Mouse (Mus musculus) adrenal gland, postnatal 14 days (tissue): ENCODE data around the gene Cyb561a3. TPM values are rescaled to one million over a fixed set of nuclear protein-coding genes. Genes with fewer than 3 reads are reported as not detected.

Experiments used
- total RNA-seq: library from RNA; stranded (reverse); gene quantifications from 2 replicates; pipeline ENCODE4 v1.2.3, GENCODE M21; 2021

The Cyb561a3 gene
- total RNA-seq, 1 experiment from 2014 or later = 19.0 TPM

Other genes with a start within 250 kb of the Cyb561a3 start
- gene Syt7, start 188.1 kb upstream of the Cyb561a3 start, total RNA-seq = 23.9 and 24.1 TPM in 2 replicates
- gene Lrrc10b, start 119.7 kb upstream of the Cyb561a3 start, total RNA-seq = 3.9 and 5.8 TPM in 2 replicates
- 0.53 and 0.63 TPM in 2 replicates for gene Ppp1r32, start 94.2 kb upstream of the Cyb561a3 start, total RNA-seq
- gene Cpsf7, start 51.9 kb upstream of the Cyb561a3 start, total RNA-seq = 52.9 and 67.6 TPM in 2 replicates
- 49.9 and 55.7 TPM in 2 replicates for gene Sdhaf2, start 51.0 kb upstream of the Cyb561a3 start, total RNA-seq
- gene Tmem216, start 20.9 kb upstream of the Cyb561a3 start, total RNA-seq = 12.1 and 12.8 TPM in 2 replicates
- 9.2 and 11.2 TPM in 2 replicates for gene Tmem138, start 190 bp downstream of the Cyb561a3 start, total RNA-seq
- 253 and 279 TPM in 2 replicates for gene Ddb1, start 28.2 kb downstream of the Cyb561a3 start, total RNA-seq
- 20.1 and 29.6 TPM in 2 replicates for gene Tkfc, start 28.5 kb downstream of the Cyb561a3 start, total RNA-seq
- 1.2 and 2.2 TPM in 2 replicates for gene Vwce, start 57.0 kb downstream of the Cyb561a3 start, total RNA-seq
- not detected in 2 replicates for gene Pga5, start 100.9 kb downstream of the Cyb561a3 start, total RNA-seq
- 19.1 and 23.6 TPM in 2 replicates for gene Vps37c, start 111.6 kb downstream of the Cyb561a3 start, total RNA-seq
- 1.3 and 8.7 TPM in 2 replicates for gene Cd5, start 161.8 kb downstream of the Cyb561a3 start, total RNA-seq